Mouse (Mus musculus): ENCODE measurements around the gene Lrig1. TPM values are rescaled to one million over a fixed set of nuclear protein-coding genes. Genes with fewer than 3 reads are reported as not detected.

Lrig1 gene
- polyA plus RNA-seq (2015; fragmentation: Nextera tagmentation; extraction: Ambion mirVana), result 26.0 and 33.5 TPM in 2 replicates

DNA sequence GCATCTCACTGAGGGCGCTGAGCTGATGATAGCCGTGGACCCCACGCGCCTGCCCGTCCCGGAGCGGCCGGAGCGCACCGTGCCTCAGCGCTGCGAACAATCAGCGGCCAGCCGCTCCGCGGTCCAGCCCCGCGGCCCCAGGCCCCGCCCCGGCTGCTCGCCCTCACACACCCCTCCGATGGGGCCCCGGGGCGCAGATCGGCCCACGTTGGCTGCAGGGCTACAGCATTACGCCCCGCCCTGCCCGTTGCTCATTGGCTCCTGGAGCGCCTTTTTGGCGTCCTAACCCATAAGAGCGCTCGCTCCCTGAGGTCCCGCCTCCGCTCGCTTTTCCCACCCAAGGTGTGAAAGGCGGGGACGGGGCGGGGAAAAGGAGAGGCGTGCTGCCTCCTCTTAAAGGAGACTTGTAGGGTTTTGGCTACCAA lies at the start of gene Lrig1:
Lrig1 (minus strand) TSS at position 92 of the 425 bp plus-strand sequence.

Small RNAs within 50 kb of the gene (microRNA-seq; reads per million reads assigned to microRNA genes)
- 0.87 reads per million for gene Mir7041

Other genes starting within 250 kb of the Lrig1 start
- 9.0 and 10.0 TPM in 2 replicates for gene Slc25a26, start 199.8 kb downstream of the Lrig1 start, polyA plus RNA-seq (2015; fragmentation: Nextera tagmentation; extraction: Ambion mirVana)

Data from neural tube, postnatal 0 days (tissue).